Mouse (Mus musculus) gastrocnemius, postnatal 36 days (tissue): ENCODE measurements at regions not wholly inside any gene's neighbourhood (a gene's known extent, or its start where the extent isn't known, plus 50 kb on each side); places are given as distances from the start of the nearest gene placed in this dataset.

Source experiments
- DNase-seq, 2 experiments: peaks; one replicate each; pipeline ENCODE4 v3.0.0; 2022
- intact Hi-C: fragments of 180-260 bp; cut with DNase I; formaldehyde crosslinking; loops from one replicate; pipeline ENCODE4 v1.15.1; 2025

GRCm38 (mm10) chr15:87345826-87346225 is 198.3 kb upstream of the Fam19a5 start:
- intact Hi-C loops, result no loop called here
- no peak for DNase-seq

GRCm38 (mm10) chr15:87349533-87350247 is 194.4 kb upstream of the Fam19a5 start:
- no peak for DNase-seq
- intact Hi-C loops, result no loop called here

- peak in 1 of 2 experiments; percentile 3 for DNase-seq
- intact Hi-C loops, result no loop called here
These were observed 191.3 kb upstream of the Fam19a5 start for GRCm38 (mm10) chr15:87352812-87353211.

GRCm38 (mm10) chr15:87353886-87354285 is 190.2 kb upstream of the Fam19a5 start:
- intact Hi-C loops, result no loop called here
- DNase-seq, result no peak

DNA sequence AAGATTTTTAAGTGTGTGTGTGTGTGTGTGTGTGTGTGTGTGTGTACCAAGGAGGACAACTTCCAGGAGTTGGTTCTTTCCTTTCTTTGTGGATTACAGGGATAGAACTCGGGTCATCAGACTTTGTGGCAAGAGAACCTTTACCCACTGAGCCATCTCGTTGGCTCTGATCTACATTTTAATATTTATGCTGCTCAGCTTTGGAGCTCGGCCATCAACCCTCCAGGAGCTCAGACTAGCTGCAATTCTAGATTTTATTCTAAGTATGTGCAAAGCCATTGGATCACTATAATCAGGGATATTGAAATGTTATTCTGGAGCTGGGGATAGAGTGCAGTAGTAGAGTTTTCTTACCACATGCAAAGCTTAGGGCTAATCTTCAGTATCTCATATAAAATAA is 183.6 kb upstream of the Fam19a5 start:
- DNase-seq, result no peak
- intact Hi-C loops, result no loop called here

DNA sequence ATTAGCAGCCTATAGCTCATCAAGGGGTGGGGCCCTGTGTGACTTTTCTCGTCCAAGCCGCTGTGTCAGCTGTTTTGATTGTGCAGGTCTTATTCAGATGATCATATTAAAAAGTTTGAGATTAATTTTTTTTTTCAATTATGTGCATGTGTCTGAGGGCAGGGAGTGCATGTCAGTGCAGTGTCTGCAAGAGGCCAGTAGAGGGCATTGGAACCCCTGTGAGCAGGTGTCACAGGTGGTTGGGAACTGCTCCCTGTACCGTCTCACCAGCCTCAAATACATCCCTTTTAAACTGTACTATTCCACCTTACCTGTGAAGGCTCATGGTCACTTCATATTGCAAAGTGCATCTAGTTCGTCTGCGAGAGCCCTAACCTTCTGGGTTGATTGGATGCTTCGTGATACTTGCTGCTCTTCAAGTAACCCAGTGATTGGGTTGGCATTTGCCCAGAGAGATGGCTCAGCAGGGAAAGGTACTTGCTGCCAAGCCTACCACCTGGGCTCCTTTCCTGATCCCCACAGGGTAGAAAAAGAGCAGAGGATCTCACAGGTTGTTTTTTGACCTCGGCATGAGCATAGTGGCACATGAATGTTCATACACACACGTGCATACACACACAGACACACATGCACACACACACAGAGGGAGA is 178.3 kb upstream of the Fam19a5 start:
- intact Hi-C loops, result no loop called here
- DNase-seq, result no peak

GRCm38 (mm10) chr15:87367381-87367780 is 176.7 kb upstream of the Fam19a5 start:
- intact Hi-C loops, result no loop called here
- DNase-seq, result no peak

DNA sequence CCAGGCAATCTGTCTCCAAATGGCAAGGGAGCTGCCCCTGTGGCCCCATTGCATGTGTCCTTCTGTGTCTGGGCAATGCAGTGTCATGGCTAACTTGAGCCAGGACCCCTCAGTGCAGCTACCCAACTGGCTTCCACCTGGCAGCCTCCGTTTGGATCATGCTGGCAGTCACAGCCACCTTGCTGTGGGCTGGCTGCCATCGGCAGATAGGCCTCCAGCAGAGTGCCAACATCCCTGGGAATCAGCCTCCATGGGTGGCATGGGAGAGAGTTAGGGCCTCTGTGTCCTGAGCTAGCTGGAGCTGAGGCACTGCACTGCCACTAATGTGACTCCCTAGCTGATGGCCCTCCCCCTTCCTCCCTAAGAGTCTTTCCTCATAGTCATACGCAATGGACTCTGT is 174.7 kb upstream of the Fam19a5 start:
- no peak for DNase-seq
- intact Hi-C loops, result no loop called here

DNA sequence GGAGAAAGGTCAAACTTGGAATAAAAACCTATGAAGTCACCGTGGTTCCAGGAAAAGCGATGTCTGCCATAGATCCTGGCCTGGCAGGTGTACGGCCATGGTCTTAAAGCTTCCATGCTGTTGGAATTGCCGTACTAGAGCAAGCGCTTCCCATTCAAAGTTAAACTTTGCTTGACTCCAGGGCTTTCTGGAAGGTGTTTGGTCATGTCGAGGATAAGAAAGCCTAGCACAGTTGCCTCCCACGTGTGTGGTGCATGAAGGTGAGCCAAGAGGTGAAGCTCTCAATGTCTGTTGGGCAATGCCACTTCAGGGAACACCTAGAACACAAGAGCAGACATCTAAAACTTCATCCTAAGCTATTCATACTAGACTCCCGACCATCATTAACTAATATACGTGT is 174.3 kb upstream of the Fam19a5 start:
- DNase-seq, result no peak
- intact Hi-C loops, result loop anchor here (10.0 kb wide), 1 partner anchor 175 kb away; the partner anchor contains the start of gene Fam19a5

GRCm38 (mm10) chr15:87370761-87371160 is 173.3 kb upstream of the Fam19a5 start:
- intact Hi-C loops, result loop anchor here (10.0 kb wide), 1 partner anchor 174 kb away; the partner anchor contains the start of gene Fam19a5
- no peak for DNase-seq

GRCm38 (mm10) chr15:87374670-87375069 is 169.4 kb upstream of the Fam19a5 start:
- no peak for DNase-seq
- intact Hi-C loops, result loop anchor here (10.0 kb wide), 1 partner anchor 170 kb away; the partner anchor contains the start of gene Fam19a5

- no peak for DNase-seq
- intact Hi-C loops, result loop anchor here (10.0 kb wide), 1 partner anchor 169 kb away; the partner anchor contains the start of gene Fam19a5
These were observed 168.4 kb upstream of the Fam19a5 start for GRCm38 (mm10) chr15:87375596-87376194.

DNA sequence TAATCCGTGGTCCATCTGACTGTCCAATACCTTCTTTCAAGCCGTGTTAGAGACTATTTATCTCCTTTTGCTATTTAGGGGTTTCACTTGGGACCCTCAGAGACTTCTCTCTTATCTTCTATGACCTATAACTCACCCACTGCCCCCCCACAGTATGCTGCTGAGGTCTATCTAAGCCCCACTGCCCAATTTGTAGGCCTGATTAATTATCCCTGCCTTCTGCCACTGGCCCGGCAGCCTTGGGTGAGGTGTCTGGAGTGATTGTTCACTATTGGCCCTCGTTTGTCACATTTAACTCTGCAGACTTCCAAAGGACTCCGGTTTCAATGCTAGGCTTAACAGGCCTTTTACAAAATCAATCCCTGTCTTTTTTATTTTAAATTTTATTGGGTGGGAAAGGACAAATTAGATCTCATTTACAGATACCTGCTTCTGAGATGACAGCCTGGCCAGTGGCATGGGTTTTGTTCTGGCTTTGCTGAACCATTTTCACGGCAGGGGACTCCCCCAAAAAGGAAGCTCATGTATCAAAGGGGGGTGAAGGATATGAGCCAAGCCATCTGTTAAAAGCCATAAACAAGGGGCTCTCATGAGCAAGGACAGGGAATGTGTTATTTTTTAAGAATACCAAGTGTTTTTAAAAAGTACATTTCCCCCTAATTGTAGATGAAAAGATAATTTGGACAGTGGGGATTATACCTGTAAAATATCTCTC is 160.4 kb upstream of the Fam19a5 start:
- intact Hi-C loops, result no loop called here
- no peak for DNase-seq

GRCm38 (mm10) chr15:87384279-87385066 is 159.6 kb upstream of the Fam19a5 start:
- intact Hi-C loops, result no loop called here
- no peak for DNase-seq

- intact Hi-C loops, result no loop called here
These were observed 157.6 kb upstream of the Fam19a5 start for GRCm38 (mm10) chr15:87386513-87386983.

DNA sequence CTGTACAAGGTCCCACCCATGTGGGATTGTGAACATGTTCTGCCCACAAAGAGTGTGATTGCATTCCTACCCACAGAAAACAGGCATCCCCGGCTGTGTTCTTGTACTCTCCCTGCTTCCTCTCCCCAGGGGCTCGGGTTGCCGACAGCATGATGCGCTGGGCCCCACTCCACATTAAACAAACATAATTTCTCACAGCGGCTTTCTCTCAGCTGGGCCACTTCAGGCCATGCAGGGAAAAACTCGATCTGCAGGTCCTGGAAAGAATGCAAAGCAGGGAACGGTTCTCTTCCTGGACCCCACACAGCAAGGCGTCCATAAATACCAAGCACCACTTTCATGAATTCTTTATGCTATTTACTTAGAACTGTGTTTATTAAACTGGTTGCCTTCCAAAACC is 152.7 kb upstream of the Fam19a5 start:
- intact Hi-C loops, result no loop called here
- DNase-seq, result no peak

More at GRCm38 (mm10) chr15:87386513-87386983, 157.6 kb upstream of the Fam19a5 start:
- no peak for DNase-seq

GRCm38 (mm10) chr15:87398396-87398795 is 145.7 kb upstream of the Fam19a5 start:
- intact Hi-C loops, result no loop called here
- no peak for DNase-seq

DNA sequence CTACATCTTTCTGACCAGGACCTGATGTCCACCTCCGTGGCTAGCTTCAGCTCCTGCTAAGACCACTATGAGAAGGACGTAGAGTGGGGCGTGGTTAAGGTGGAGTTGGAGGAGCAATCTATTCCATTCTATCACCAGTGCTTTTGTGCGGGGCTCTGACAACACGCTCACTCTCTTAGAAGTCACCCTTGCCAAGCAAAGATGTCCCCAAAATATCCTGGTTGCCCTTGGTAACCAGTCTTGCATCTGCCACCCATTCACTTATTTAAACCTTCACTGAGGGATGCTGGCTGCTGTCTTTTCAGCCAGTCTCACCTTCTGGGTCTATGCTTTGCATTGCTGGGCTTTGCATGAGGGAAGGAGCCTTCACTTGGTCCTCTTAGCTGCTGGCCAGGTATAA is 138.4 kb upstream of the Fam19a5 start:
- DNase-seq, result no peak
- intact Hi-C loops, result no loop called here

DNA sequence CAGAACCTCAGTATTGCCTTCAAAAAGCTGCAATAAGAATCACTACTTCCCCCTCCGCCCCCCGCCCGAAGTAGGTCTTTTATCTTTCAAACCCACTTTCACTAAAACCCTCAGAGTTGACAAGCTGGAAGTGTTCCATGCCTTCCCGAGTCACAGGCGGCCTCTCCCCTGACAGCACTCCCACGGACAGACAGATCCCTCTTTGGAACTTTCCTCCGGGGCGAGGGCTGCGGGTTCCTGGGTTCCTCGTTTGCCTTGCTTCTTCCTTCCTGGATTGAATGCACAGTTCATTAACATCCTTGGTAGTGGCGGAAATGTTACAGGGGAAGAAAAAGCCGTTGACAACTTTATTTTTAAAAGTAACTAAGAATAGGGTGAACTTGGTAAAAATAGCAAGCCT is 132.1 kb upstream of the Fam19a5 start:
- DNase-seq, result no peak

GRCm38 (mm10) chr15:87415996-87416395 is 128.1 kb upstream of the Fam19a5 start:
- intact Hi-C loops, result no loop called here
- no peak for DNase-seq

More for the DNA sequence above, 132.1 kb upstream of the Fam19a5 start:
- intact Hi-C loops, result no loop called here
